Mouse (Mus musculus) liver, postnatal 0 days (tissue): Measurements from ENCODE around the gene Irs3.

Experiments used
- CTCF ChIP-seq: sonication (generic); IDR thresholded peaks from 2 replicates; pipeline ENCODE4 v1.5.1; 2016; ENCODE audit warnings: antibody characterized with exemption, low read depth
- EP300 ChIP-seq: IDR thresholded peaks from 2 replicates; pipeline ENCODE4 v1.6.1; 2016; ENCODE audit warnings: antibody characterized with exemption, low read depth, mild to moderate bottlenecking

DNA sequence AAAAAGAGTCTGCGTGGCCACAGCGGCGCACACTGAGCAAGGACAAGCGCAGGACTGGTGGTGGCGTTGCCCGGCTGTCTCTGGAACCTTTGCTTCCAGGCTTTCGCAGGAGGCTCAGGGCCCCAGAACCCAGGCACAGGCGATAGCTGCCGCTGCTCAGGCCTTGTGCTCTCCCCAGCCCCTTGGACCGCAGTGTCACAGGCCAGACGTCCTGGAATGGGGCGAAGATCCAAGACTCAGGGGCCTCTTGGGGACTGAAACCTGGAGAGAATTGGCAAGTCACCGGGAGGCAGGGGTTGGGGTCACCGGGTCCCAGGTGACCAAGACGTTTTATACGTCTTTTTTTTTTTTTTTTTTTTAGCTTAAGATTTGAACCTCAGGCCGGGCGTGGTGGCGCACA lies 1.0 kb downstream of the Irs3 start:
- no peak for TF ChIP-seq CTCF
- no peak for TF ChIP-seq EP300
